Mouse (Mus musculus): ENCODE measurements around the gene Fam110a.

DNA sequence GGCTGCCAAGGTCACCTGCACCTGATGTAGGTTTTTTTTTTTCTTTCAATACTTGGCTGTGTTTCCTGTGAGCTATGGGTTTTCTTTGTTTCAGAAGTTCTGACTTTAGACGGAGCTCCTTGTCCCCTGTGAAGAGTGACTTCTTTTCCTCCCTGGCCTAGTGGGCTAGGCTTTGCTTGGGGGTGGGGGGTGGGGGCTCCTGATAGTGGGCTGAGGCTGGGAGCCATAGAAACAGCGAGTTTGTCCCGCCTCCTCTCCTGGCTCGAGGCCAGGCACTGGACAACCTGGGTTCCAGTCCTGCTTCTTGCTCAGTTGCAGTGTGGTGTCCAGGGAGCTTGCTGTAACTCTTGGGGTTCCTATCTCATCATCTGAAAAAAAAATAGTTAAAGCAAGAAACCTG is 36.0 kb upstream of the Fam110a start:
- TF ChIP-seq POLR2A (IDR thresholded peaks at IDR 0.05; ENCODE audit: control insufficient read depth, extremely low read depth, insufficient read depth, low read length, poor library complexity) (no peak), CTCF (IDR thresholded peaks at IDR 0.05; ENCODE audit: borderline replicate concordance, control insufficient read depth, extremely low read depth, insufficient read depth, low read length, poor library complexity) (no peak)

Data from thymus, adult 2 months (tissue).